Mouse (Mus musculus) left cerebral cortex, postnatal 36 days (tissue): ENCODE measurements around the gene 4931400O07Rik. TPM values are rescaled to one million over a fixed set of nuclear protein-coding genes. Genes with fewer than 3 reads are reported as not detected.

Source experiments
- DNase-seq, 2 experiments: peaks; one replicate each; pipeline ENCODE4 v3.0.0; 2021 to 2022; ENCODE audit warnings: low spot score in 2 of 2, mixed read lengths in 1 of 2
- intact Hi-C: fragments of 180-260 bp; cut with DNase I; formaldehyde crosslinking; loops from one replicate; pipeline ENCODE4 v1.15.1; 2025
- total RNA-seq, 2 experiments: library from RNA; stranded (reverse); gene quantifications; 2 replicates each; pipeline ENCODE4 v1.2.3; 2021

The 4931400O07Rik gene
- not detected for total RNA-seq

GRCm38 (mm10) chrX:62467691-62468090 is at the start of gene 4931400O07Rik:
Gene 4931400O07Rik, plus strand, starts transcription at chrX:62467991.
- DNase-seq = no peak
- intact Hi-C loops = no loop called here

Other genes with a start within 250 kb of the 4931400O07Rik start
- not detected for gene 4933402E13Rik, start 184.5 kb upstream of the 4931400O07Rik start, total RNA-seq